Mouse (Mus musculus) forebrain, postnatal 0 days (tissue): Measurements from ENCODE around the gene Mid1. TPM values are rescaled to one million over a fixed set of nuclear protein-coding genes. Genes with fewer than 3 reads are reported as not detected.
A peak's percentile ranks its signal among the peaks of the same experiment; 100 is the strongest.

Experiments used
- ATAC-seq: fragments of 200-750 bp; cut with Nextera tagmentation; 2 replicates; pipeline ENCODE4 v1.8.0; 2017; ENCODE audit warnings: mild to moderate bottlenecking, moderate library complexity
- DNase-seq: peaks from one replicate; pipeline ENCODE4 v3.0.0-alpha.2; 2015
- H3K27ac ChIP-seq: fragments of 300-500 bp; sonication (generic); 2 replicates; pipeline ENCODE4 v1.5.1; 2014; ENCODE audit warnings: low read depth, mild to moderate bottlenecking, antibody characterized with exemption, low read length, moderate library complexity, mixed read lengths
- H3K27me3 ChIP-seq: fragments of 300-500 bp; sonication (generic); 2 replicates; pipeline ENCODE4 v1.6.1; 2014; ENCODE audit warnings: mild to moderate bottlenecking, low read length, mixed read lengths; ENCODE audit not compliant: insufficient read depth
- H3K36me3 ChIP-seq: fragments of 300-500 bp; sonication (generic); 2 replicates; pipeline ENCODE4 v1.6.1; 2014; ENCODE audit warnings: mild to moderate bottlenecking, moderate library complexity; ENCODE audit not compliant: insufficient read depth
- H3K4me1 ChIP-seq: fragments of 300-500 bp; sonication (generic); 2 replicates; pipeline ENCODE4 v1.6.1; 2014; ENCODE audit warnings: antibody characterized with exemption; ENCODE audit not compliant: insufficient read depth
- H3K4me2 ChIP-seq: fragments of 300-500 bp; sonication (generic); 2 replicates; pipeline ENCODE4 v1.6.1; 2014; ENCODE audit warnings: low read depth, mild to moderate bottlenecking, moderate library complexity
- H3K4me3 ChIP-seq: fragments of 300-500 bp; sonication (generic); 2 replicates; pipeline ENCODE4 v1.5.1; 2014; ENCODE audit warnings: low read depth, low read length, mixed read lengths
- H3K9ac ChIP-seq: fragments of 300-500 bp; sonication (generic); 2 replicates; pipeline ENCODE4 v1.6.1; 2014; ENCODE audit warnings: mild to moderate bottlenecking
- H3K9me3 ChIP-seq: fragments of 300-500 bp; sonication (generic); 2 replicates; pipeline ENCODE4 v1.6.1; 2016; ENCODE audit warnings: low read length
- CTCF ChIP-seq: sonication (generic); IDR thresholded peaks from 2 replicates; pipeline ENCODE4 v1.5.1; 2016; ENCODE audit warnings: antibody characterized with exemption, control low read depth, low read depth
- WGBS: fragments of 180-500 bp; shearing (Covaris S2); extraction: QIAGEN DNeasy Blood & Tissue Kit; methylation state at CpG from one replicate; pipeline ENCODE4 v1.1.7; 2014; 5-methylcytosine and 5-hydroxymethylcytosine counted together
- polyA plus RNA-seq: library from polyadenylated mRNA; unstranded; fragments of >200 nt; fragmentation: Nextera tagmentation; extraction: Ambion mirVana; gene quantifications from 2 replicates; pipeline ENCODE4 v1.2.1, GENCODE M21; 2015
- total RNA-seq: library from RNA; depleted of rRNA; stranded (reverse); fragments of >200 nt; gene quantifications from 2 replicates; pipeline ENCODE4 v1.2.3, GENCODE M21; 2014

The Mid1 gene
- total and polyA plus RNA-seq, 2 experiments from 2014 or later: 4.2 to 5.7 TPM

DNA sequence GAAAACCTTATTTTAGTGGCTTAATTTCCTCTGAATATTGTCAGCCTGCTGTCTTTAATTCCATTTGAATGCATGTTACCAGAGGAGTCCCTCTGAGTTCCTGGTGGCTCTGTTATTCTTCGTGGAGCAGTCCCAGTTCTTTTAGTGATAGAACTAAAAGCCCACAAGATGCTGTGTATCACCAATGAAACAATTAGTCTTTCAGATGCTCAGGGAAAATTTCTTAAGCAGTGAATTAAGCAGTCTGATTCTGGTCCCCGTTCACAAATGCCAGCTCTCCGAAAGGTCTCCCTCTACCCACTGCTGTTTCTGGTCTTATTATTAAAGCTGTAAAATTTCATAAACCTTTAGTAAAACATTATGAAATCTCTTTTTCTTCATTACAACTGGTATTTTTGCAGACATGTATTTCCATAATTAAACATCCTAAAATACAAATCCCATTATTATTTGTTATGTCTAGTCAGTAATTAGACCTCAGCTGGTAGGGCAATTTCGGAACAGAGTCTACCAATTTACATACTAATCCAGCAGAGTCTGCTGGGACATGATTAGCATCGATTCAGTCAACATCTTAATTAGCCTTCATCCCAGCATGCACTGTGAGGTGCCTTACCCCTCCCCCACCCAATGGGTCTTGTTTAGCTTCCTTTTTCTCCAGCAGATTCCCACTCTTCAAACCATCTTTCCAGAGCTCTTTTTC, 153.1 kb downstream of the Mid1 start:
- 27% methylated on average over 5 of the region's 5 CpGs for WGBS
- Histone ChIP-seq H3K4me3 (no peak overlapping the region), H3K27ac (0 out of 2 replicates have a peak overlapping the region, but pooled peaks have one; percentile 9), H3K9me3 (no peaks in the 10 kb centered on the region), H3K27me3 (no peaks in the 10 kb centered on the region), H3K4me2 (no peak overlapping the region), H3K4me1 (no peaks in the 10 kb centered on the region), H3K36me3 (no peaks in the 10 kb centered on the region), H3K9ac (no peak overlapping the region)
- ATAC-seq (peak; percentile 93), DNase-seq (peak; percentile 63)
- no peak for TF ChIP-seq CTCF

DNA sequence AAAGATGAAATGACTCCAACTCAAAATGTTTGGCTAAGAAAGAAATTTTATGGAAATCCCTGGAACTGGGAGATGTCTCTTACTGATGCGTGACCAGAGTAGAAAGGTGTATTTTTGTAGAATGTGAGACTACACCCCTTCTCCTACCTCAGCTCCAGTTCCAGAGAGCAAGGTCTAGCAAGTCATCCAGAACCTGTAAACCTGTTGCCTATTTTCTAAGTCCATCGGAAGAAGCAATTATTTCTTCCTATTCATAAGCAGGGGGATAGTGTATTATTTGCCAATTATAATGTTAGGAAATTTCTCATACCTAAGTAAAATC, 153.6 kb downstream of the Mid1 start:
- H3K4me3 ChIP-seq: no peak overlapping the region
- DNase-seq: no peak
- H3K9me3 ChIP-seq: no peaks in the 10 kb centered on the region
- no peaks in the 10 kb centered on the region for H3K27me3 ChIP-seq
- no peak for TF ChIP-seq CTCF
- H3K27ac ChIP-seq: peak overlapping the region; percentile 35; the same call in 1 of the 2 replicates
- no peak overlapping the region for H3K4me2 ChIP-seq
- 57% methylated on average over 2 of the region's 2 CpGs for whole genome bisulfite sequencing
- H3K4me1 ChIP-seq: no peaks in the 10 kb centered on the region
- no peak overlapping the region for H3K9ac ChIP-seq
- ATAC-seq: no peak
- no peaks in the 10 kb centered on the region for H3K36me3 ChIP-seq

- Histone ChIP-seq H3K4me1 (no peaks in the 10 kb centered on the region), H3K9ac (no peak overlapping the region), H3K36me3 (no peaks in the 10 kb centered on the region), H3K9me3 (no peaks in the 10 kb centered on the region), H3K27me3 (no peaks in the 10 kb centered on the region; the same call in 1 of the 2 replicates), H3K4me3 (no peak overlapping the region), H3K27ac (no peak overlapping the region), H3K4me2 (no peak overlapping the region)
- no peak for TF ChIP-seq CTCF
- DNase-seq (no peak), ATAC-seq (no peak)
- WGBS: 49% methylated on average over 1 of the region's 1 CpGs
Measured at GRCm38 (mm10) chrX:169843267-169843666, 158.3 kb downstream of the Mid1 start.

DNA sequence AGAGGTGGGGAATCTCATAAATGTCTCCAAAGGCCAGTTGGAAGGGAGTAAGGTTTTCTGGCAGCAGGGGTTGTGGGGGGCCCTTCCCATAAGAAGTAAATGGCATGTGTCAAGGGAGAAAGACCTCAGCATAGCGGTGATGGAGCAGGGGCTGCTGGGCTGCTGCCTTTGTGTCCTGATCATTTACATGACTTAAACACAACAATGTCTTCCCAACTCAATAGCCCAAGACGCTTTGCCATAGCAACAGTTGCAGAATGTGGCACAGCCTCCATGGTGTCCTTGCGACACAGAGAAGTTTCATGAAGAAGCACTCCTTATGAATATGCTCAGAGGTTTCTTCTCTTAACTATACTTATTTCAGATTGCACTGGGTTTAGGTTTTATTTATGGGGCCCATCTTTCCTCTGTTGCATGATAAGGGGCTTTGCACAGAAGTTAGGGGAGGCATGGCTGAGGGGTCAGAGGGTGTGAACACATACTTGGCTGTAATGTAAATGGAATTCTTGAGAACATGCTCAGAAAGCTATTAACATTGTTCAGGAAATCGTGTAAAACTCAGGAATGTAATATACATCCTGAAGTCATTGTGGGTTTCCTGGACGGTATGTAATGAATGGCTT, 159.3 kb downstream of the Mid1 start:
- no peak overlapping the region for H3K4me2 ChIP-seq
- no peaks in the 10 kb centered on the region for H3K9me3 ChIP-seq
- 27% methylated on average over 5 of the region's 5 CpGs for WGBS
- no peak for ATAC-seq
- no peak overlapping the region for H3K4me3 ChIP-seq
- no peaks in the 10 kb centered on the region; the same call in 1 of the 2 replicates for H3K27me3 ChIP-seq
- no peak for DNase-seq
- no peak overlapping the region for H3K27ac ChIP-seq
- H3K36me3 ChIP-seq: no peaks in the 10 kb centered on the region
- TF ChIP-seq CTCF: no peak
- H3K9ac ChIP-seq: no peak overlapping the region
- no peaks in the 10 kb centered on the region for H3K4me1 ChIP-seq

- no peak for ATAC-seq
- DNase-seq: no peak
- Histone ChIP-seq H3K27me3 (no peaks in the 10 kb centered on the region; the same call in 1 of the 2 replicates), H3K9me3 (no peaks in the 10 kb centered on the region), H3K4me3 (no peak overlapping the region), H3K36me3 (no peaks in the 10 kb centered on the region), H3K27ac (no peak overlapping the region), H3K9ac (no peak overlapping the region), H3K4me2 (no peak overlapping the region), H3K4me1 (no peaks in the 10 kb centered on the region)
- TF ChIP-seq CTCF: no peak
- WGBS: 34% methylated on average over 3 of the region's 3 CpGs
Measured at GRCm38 (mm10) chrX:169846187-169846586, 161.2 kb downstream of the Mid1 start.

- H3K4me3 ChIP-seq: no peak overlapping the region
- H3K9me3 ChIP-seq: no peaks in the 10 kb centered on the region
- H3K4me2 ChIP-seq: no peak overlapping the region
- no peaks in the 10 kb centered on the region for H3K4me1 ChIP-seq
- H3K27ac ChIP-seq: no peak overlapping the region
- H3K9ac ChIP-seq: no peak overlapping the region
- DNase-seq (no peak), ATAC-seq (no peak)
- no peaks in the 10 kb centered on the region for H3K27me3 ChIP-seq
- 78% methylated on average over 2 of the region's 2 CpGs for WGBS
- H3K36me3 ChIP-seq: no peaks in the 10 kb centered on the region
- TF ChIP-seq CTCF: no peak
Measured at GRCm38 (mm10) chrX:169861194-169861720, 176.3 kb downstream of the Mid1 start.

DNA sequence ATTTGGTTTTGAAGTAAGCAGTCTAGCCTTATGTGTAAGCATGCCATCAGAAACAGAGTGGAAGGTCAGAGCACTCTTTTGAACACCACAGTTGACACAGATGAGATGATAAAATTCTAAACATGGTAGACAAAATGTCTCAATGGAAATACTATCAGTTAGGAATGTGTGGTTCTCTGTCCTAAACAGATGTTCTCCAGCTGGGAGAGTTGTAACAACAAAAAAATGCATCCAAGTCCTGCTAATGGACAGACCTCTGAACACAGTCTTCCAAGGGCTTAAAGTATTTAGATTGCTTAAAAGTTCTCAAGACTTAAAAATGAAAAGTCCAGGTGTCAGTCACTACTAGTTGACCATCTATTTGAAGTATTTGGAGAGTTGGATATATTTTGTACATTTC, 177.4 kb downstream of the Mid1 start:
- Histone ChIP-seq H3K9ac (no peak overlapping the region), H3K27ac (no peak overlapping the region), H3K4me1 (no peaks in the 10 kb centered on the region), H3K36me3 (no peaks in the 10 kb centered on the region), H3K4me2 (no peak overlapping the region), H3K27me3 (no peaks in the 10 kb centered on the region), H3K4me3 (no peak overlapping the region), H3K9me3 (no peaks in the 10 kb centered on the region)
- DNase-seq: no peak
- no peak for ATAC-seq
- no peak for TF ChIP-seq CTCF
